Mouse (Mus musculus) embryonic fibroblast, embryonic 13.5 days (primary cell): Measurements from ENCODE around the gene Ankrd54.

Source experiments
- CTCF ChIP-seq: IDR thresholded peaks from 2 replicates; pipeline ENCODE4 v1.5.1; 2011; ENCODE audit warnings: mild to moderate bottlenecking, control low read depth, low read length, moderate library complexity, borderline replicate concordance; ENCODE audit not compliant: insufficient read depth
- POLR2A ChIP-seq: IDR thresholded peaks from 2 replicates; pipeline ENCODE4 v1.6.1; 2011; ENCODE audit warnings: low read depth, mild to moderate bottlenecking, control low read depth, low read length, moderate library complexity

DNA sequence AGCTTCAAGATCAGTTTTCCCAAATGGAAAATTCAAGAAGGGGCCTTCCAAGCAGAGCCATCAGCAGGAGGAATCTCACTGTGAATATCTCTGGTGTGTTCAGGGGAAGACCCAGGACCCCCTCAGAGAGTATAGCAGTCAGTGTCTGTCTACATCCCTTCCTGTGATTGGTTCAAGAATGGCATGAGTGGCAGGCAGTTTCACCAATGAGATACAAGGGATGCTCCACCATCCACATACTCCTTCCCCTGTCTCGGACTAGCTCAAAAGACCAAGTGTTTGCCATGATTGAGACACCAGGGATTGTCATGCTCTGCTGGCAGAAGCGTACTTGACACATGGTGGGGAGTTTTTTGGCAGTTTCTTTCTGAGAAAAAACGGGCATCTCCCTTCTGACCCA is 56.1 kb downstream of the Ankrd54 start:
- no peak for TF ChIP-seq POLR2A
- no peak for TF ChIP-seq CTCF
